Mouse (Mus musculus) MEL (cell line): ENCODE measurements around the gene Prkcb. TPM values are rescaled to one million over a fixed set of nuclear protein-coding genes. Genes with fewer than 3 reads are reported as not detected.

Source experiments
- DNase-seq: peaks from one replicate; pipeline ENCODE4 v3.0.0; 2011; ENCODE audit warnings: low read depth, low spot score
- H3K27ac ChIP-seq: 2 replicates; pipeline ENCODE4 v1.5.1; 2012; ENCODE audit warnings: low read depth, mild to moderate bottlenecking, control low read depth, low read length, moderate library complexity; ENCODE audit not compliant: control insufficient read depth
- H3K27me3 ChIP-seq, 2 experiments: fragments of 150-350 bp in 1 of 2; sonication (generic) in 1 of 2; 2 replicates each; pipeline ENCODE4 v1.6.1; 2012; ENCODE audit warnings: low read length in 2 of 2, mild to moderate bottlenecking in 2 of 2, improper control_type of control experiment in 1 of 2, moderate library complexity in 1 of 2; ENCODE audit not compliant: insufficient read depth in 2 of 2, control insufficient read depth in 1 of 2
- H3K36me3 ChIP-seq, 2 experiments: 2 replicates each; pipeline ENCODE4 v1.6.1; 2012 to 2014; ENCODE audit warnings: low read length in 2 of 2, improper control_type of control experiment in 1 of 2, inconsistent platforms in 1 of 2, mild to moderate bottlenecking in 1 of 2; ENCODE audit not compliant: insufficient read depth in 2 of 2, control insufficient read depth in 1 of 2
- H3K4me1 ChIP-seq, 2 experiments: fragments of 150-350 bp in 1 of 2; sonication (generic) in 1 of 2; 2 replicates each; pipeline ENCODE4 v1.6.1; 2012; ENCODE audit warnings: low read length in 2 of 2, improper control_type of control experiment in 1 of 2, mild to moderate bottlenecking in 1 of 2; ENCODE audit not compliant: insufficient read depth in 2 of 2, control insufficient read depth in 1 of 2
- H3K4me3 ChIP-seq, 2 experiments: fragments of 150-350 bp in 1 of 2; sonication (generic) in 1 of 2; 2 replicates each; pipeline ENCODE4 v1.5.1; 2012; ENCODE audit warnings: low read depth in 2 of 2, low read length in 2 of 2, mild to moderate bottlenecking in 2 of 2, moderate library complexity in 2 of 2, control low read depth in 1 of 2, improper control_type of control experiment in 1 of 2; ENCODE audit not compliant: control insufficient read depth in 1 of 2, insufficient read depth in 1 of 2
- H3K79me2 ChIP-seq: 2 replicates; pipeline ENCODE4 v1.6.1; 2012; ENCODE audit warnings: mild to moderate bottlenecking, low read length, moderate library complexity; ENCODE audit not compliant: control insufficient read depth, poor library complexity, insufficient read depth
- H3K9ac ChIP-seq: 2 replicates; pipeline ENCODE4 v1.6.1; 2012; ENCODE audit warnings: low read depth, mild to moderate bottlenecking, control low read depth, low read length, moderate library complexity; ENCODE audit not compliant: control insufficient read depth, poor library complexity, severe bottlenecking
- H3K9me3 ChIP-seq: fragments of 150-350 bp; sonication (generic); replicated peaks from 2 replicates; pipeline ENCODE4 v1.6.1; 2012; ENCODE audit warnings: mild to moderate bottlenecking, low read length, improper control_type of control experiment, moderate library complexity; ENCODE audit not compliant: insufficient read depth
- BHLHE40 ChIP-seq: IDR thresholded peaks from 2 replicates; pipeline ENCODE4 v1.6.1; 2012; ENCODE audit warnings: low read depth, mild to moderate bottlenecking, inconsistent platforms, low read length, improper control_type of control experiment, borderline replicate concordance
- CHD1 ChIP-seq: IDR thresholded peaks from 2 replicates; pipeline ENCODE4 v1.6.1; 2012; ENCODE audit warnings: low read depth, mild to moderate bottlenecking, inconsistent platforms, low read length, improper control_type of control experiment
- EP300 ChIP-seq, 2 experiments: IDR thresholded peaks; 2 replicates each; pipeline ENCODE4 v1.6.1; 2011; ENCODE audit warnings: improper control_type of control experiment in 2 of 2, low read length in 2 of 2, low read depth in 1 of 2, mild to moderate bottlenecking in 1 of 2
- ETS1 ChIP-seq: IDR thresholded peaks from 2 replicates; pipeline ENCODE4 v1.6.1; 2012; ENCODE audit warnings: low read depth, mild to moderate bottlenecking, inconsistent platforms, low read length, improper control_type of control experiment, moderate library complexity
- HCFC1 ChIP-seq: IDR thresholded peaks from 2 replicates; pipeline ENCODE4 v1.6.1; 2012; ENCODE audit warnings: low read depth, mild to moderate bottlenecking, inconsistent platforms, low read length, improper control_type of control experiment, moderate library complexity
- MEF2A ChIP-seq: IDR thresholded peaks from 2 replicates; pipeline ENCODE4 v1.6.1; 2014; ENCODE audit warnings: low read depth, mild to moderate bottlenecking, inconsistent platforms, low read length, improper control_type of control experiment; ENCODE audit not compliant: poor library complexity, insufficient replicate concordance, severe bottlenecking; ENCODE audit errors: extremely low read depth
- NRF1 ChIP-seq: IDR thresholded peaks from 2 replicates; pipeline ENCODE4 v1.6.1; 2014; ENCODE audit warnings: low read depth, mild to moderate bottlenecking, inconsistent platforms, low read length, improper control_type of control experiment, moderate library complexity; ENCODE audit not compliant: poor library complexity, insufficient read depth, severe bottlenecking
- POLR2A ChIP-seq, 2 experiments: IDR thresholded peaks; 2 replicates each; pipeline ENCODE4 v1.6.1; 2011 to 2012; ENCODE audit warnings: low read length in 2 of 2, mild to moderate bottlenecking in 2 of 2, control low read depth in 1 of 2, improper control_type of control experiment in 1 of 2, low read depth in 1 of 2, moderate library complexity in 1 of 2; ENCODE audit not compliant: control insufficient read depth in 1 of 2, insufficient read depth in 1 of 2, poor library complexity in 1 of 2
- POLR2AphosphoS5 ChIP-seq: IDR thresholded peaks from 2 replicates; pipeline ENCODE4 v1.6.1; 2012; ENCODE audit warnings: low read depth, borderline replicate concordance, mild to moderate bottlenecking, inconsistent platforms, low read length, moderate library complexity, mixed read lengths
- RAD21 ChIP-seq: IDR thresholded peaks from 2 replicates; pipeline ENCODE4 v1.6.1; 2011; ENCODE audit warnings: mild to moderate bottlenecking, low read depth, low read length, improper control_type of control experiment
- RCOR1 ChIP-seq: IDR thresholded peaks from 2 replicates; pipeline ENCODE4 v1.6.1; 2012; ENCODE audit warnings: low read depth, mild to moderate bottlenecking, inconsistent platforms, low read length, improper control_type of control experiment
- SMC3 ChIP-seq: IDR thresholded peaks from 2 replicates; pipeline ENCODE4 v1.6.1; 2011; ENCODE audit warnings: low read depth, low read length, improper control_type of control experiment
- TAL1 ChIP-seq: IDR thresholded peaks from 2 replicates; pipeline ENCODE4 v1.6.1; 2012; ENCODE audit warnings: mild to moderate bottlenecking, inconsistent platforms, low read length, moderate library complexity, mixed read lengths
- USF1 ChIP-seq: IDR thresholded peaks from 2 replicates; pipeline ENCODE4 v1.6.1; 2014; ENCODE audit warnings: low read depth, mild to moderate bottlenecking, inconsistent platforms, low read length, improper control_type of control experiment, moderate library complexity
- USF2 ChIP-seq, 2 experiments: IDR thresholded peaks; 2 replicates each; pipeline ENCODE4 v1.6.1; 2011 to 2012; ENCODE audit warnings: improper control_type of control experiment in 2 of 2, low read length in 2 of 2, borderline replicate concordance in 1 of 2, inconsistent platforms in 1 of 2, low read depth in 1 of 2, mild to moderate bottlenecking in 1 of 2; ENCODE audit not compliant: insufficient read depth in 1 of 2
- ZMIZ1 ChIP-seq: IDR thresholded peaks from 2 replicates; pipeline ENCODE4 v1.6.1; 2012; ENCODE audit warnings: low read depth, mild to moderate bottlenecking, inconsistent platforms, low read length, improper control_type of control experiment, moderate library complexity
- ZNF384 ChIP-seq: IDR thresholded peaks from 2 replicates; pipeline ENCODE4 v1.6.1; 2012; ENCODE audit warnings: low read depth, mild to moderate bottlenecking, inconsistent platforms, low read length, improper control_type of control experiment
- polyA plus RNA-seq, 2 experiments: library from polyadenylated mRNA; stranded (reverse) in 1 of 2; unstranded in 1 of 2; fragments of >175 nt in 1 of 2; fragments of >200 nt in 1 of 2; gene quantifications; 2 replicates each; pipeline versions ENCODE4 v1.2.1 to v1.2.4; 2012; ENCODE audit warnings: low replicate concordance in 2 of 2, low read depth in 1 of 2; ENCODE audit not compliant: insufficient read length in 2 of 2, insufficient read depth in 1 of 2, missing spikeins in 1 of 2
- total RNA-seq: library from RNA; depleted of rRNA; stranded (reverse); fragments of 300-350 nt; gene quantifications from 2 replicates; pipeline ENCODE4 v1.2.3, GENCODE M21; 2012

Prkcb gene
- total and polyA plus RNA-seq, 3 experiments: not detected

GRCm38 (mm10) chr7:122391382-122391781, 102.8 kb downstream of the Prkcb start:
- H3K79me2 ChIP-seq: no peaks in the 10 kb centered on the region
- TF ChIP-seq ETS1 (no peak), RAD21 (no peak), SMC3 (no peak), USF2 (IDR thresholded peaks at IDR 0.05; ENCODE audit: borderline replicate concordance in 1 of 2, insufficient read depth in 1 of 2, low read depth in 1 of 2, low read length in 2 of 2) (no peak), BHLHE40 (no peak), MEF2A (no peak), ZMIZ1 (no peak)
- H3K27me3 ChIP-seq: no peaks in the 10 kb centered on the region
- no peak overlapping the region for H3K27ac ChIP-seq
- no peaks in the 10 kb centered on the region for H3K9me3 ChIP-seq
- H3K36me3 ChIP-seq: no peaks in the 10 kb centered on the region
- H3K4me3 ChIP-seq: no peak overlapping the region
- no peak for DNase-seq
- H3K4me1 ChIP-seq: no peaks in the 10 kb centered on the region
- no peak overlapping the region for H3K9ac ChIP-seq

- no peak for DNase-seq
- Histone ChIP-seq H3K4me1 (no peaks in the 10 kb centered on the region), H3K27me3 (no peaks in the 10 kb centered on the region), H3K79me2 (no peaks in the 10 kb centered on the region), H3K27ac (no peak overlapping the region), H3K9me3 (no peaks in the 10 kb centered on the region), H3K9ac (no peak overlapping the region), H3K36me3 (no peaks in the 10 kb centered on the region), H3K4me3 (no peak overlapping the region)
- TF ChIP-seq ZNF384: no peak
- TF ChIP-seq BHLHE40: no peak
- no peak for TF ChIP-seq HCFC1
- no peak for TF ChIP-seq CHD1
- TF ChIP-seq NRF1: no peak
- TF ChIP-seq RCOR1: no peak
- TF ChIP-seq EP300 (IDR thresholded peaks at IDR 0.05; ENCODE audit: low read depth in 1 of 2, low read length in 2 of 2): no peak
- TF ChIP-seq RAD21: no peak
- no peak for TF ChIP-seq POLR2AphosphoS5
- TF ChIP-seq USF1: no peak
- TF ChIP-seq TAL1: no peak
- no peak for TF ChIP-seq POLR2A (IDR thresholded peaks at IDR 0.05; ENCODE audit: control insufficient read depth in 1 of 2, insufficient read depth in 1 of 2, low read depth in 1 of 2, low read length in 2 of 2, poor library complexity in 1 of 2)
- TF ChIP-seq MEF2A: no peak
These were observed 105.4 kb downstream of the Prkcb start for GRCm38 (mm10) chr7:122393964-122394363.
